Mouse (Mus musculus) forelimb bud, embryonic 11.5 days (tissue): ENCODE measurements at regions not wholly inside any gene's neighbourhood (a gene's known extent, or its start where the extent isn't known, plus 50 kb on each side); places are given as distances from the start of the nearest gene placed in this dataset.
"Not testable (repeated sequence)": the region's sequence is repeated elsewhere in the genome, so short reads cannot be mapped to it uniquely, and the experiment has no call there.

Experiments
- DNase-seq: peaks from one replicate; pipeline ENCODE4 v3.0.0-alpha.2; 2012; ENCODE audit warnings: low read depth, low spot score

GRCm38 (mm10) chr4:105633789-105634188, 155.9 kb upstream of the Gm12728 start:
- DNase-seq = no peak

GRCm38 (mm10) chr4:105640793-105641192, 148.9 kb upstream of the Gm12728 start:
- no peak for DNase-seq

DNA sequence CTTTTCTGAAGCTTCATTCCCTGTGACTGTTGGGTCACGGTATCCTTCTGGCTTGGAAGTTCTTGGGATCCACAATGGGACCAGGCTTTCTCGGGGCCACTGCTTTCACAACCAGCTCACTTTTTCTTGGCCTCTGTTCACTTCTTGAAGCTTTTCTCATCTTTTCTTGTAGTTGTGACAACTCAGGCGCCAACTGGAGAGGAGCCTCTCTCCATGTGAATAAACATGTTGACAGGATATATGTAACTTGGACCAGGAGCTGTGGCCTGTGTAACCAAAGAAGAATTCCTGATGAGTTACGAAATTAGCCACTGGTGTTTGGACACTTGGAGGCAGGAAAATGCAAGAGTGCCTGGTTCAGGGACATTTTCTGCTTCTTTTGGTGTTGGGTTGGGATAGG, 148.1 kb upstream of the Gm12728 start:
- no peak for DNase-seq

DNA sequence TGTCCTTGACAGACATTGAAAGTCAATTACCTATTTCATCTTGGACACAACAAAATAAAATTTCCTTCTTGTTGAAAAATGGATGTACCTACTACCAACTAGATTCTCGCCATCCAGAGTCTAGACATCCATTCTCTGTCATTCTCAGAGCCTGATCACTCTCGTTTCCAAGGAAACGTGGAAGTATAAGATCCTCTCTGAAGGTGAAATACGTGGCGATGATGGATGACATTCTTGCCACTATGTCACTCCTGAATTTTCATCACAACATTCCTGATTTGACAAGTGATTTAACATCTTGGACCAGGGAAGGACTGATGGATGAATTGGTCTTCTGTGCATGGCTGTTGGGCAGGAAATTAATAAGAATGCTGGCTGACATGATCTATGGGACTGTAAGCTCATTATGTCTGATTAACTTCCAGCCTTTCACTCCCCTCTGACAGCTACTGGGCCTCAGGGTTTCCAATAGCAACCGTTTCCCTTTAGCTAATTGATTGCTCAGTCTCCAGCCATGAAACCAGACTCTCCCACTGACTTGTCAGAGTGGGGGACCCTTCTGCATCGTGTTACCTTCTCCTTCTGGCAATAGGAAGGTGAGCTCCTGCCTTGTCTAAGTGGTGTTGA, 140.7 kb upstream of the Gm12728 start:
- DNase-seq = peak; percentile 89

DNA sequence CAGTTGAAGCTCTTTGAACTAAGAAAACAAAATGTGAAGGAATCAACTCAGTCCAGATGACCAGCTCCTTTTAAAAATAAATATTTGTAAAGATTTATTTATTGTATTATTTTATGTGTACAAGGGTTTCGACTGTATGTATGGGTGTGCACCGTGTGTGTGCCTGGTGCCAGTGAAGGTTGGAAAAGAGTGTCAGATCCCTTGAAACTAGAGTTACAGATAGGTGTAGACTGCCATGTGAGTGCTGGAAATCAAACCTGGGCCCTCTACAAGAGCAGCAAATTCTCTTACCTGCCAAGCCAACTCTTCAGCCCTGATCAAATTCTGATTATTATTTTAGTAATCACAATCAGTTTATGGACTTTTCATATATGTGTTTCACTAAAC, 140.2 kb upstream of the Gm12728 start:
- no peak for DNase-seq

DNA sequence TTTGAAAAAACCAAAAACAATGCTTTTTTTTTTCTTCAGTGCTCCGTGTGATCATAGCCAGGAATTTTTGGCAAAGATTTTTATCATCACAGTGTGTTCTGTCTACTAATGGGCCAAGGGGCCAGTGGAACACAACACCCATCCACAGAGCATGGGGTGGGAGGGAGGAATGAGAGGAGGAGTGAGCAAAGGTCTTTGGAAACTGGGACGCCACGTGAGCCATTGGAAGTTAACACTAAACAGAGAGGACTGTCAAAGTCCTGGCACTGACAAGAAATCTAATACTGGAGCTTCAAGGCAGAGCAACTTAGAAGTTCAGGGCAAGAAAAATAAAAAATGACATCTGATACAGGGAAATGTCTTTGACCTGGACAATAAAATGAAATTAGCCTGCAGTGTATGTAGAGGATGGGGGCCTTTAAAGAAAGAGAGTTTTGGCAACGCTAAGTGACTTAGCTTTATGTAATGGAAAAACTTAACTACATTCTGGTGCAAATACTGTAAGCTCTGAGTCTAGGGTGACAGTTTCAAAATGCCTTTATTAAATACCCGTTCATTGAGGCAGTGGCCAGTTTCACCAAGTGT, 133.5 kb upstream of the Gm12728 start:
- no peak for DNase-seq

DNA sequence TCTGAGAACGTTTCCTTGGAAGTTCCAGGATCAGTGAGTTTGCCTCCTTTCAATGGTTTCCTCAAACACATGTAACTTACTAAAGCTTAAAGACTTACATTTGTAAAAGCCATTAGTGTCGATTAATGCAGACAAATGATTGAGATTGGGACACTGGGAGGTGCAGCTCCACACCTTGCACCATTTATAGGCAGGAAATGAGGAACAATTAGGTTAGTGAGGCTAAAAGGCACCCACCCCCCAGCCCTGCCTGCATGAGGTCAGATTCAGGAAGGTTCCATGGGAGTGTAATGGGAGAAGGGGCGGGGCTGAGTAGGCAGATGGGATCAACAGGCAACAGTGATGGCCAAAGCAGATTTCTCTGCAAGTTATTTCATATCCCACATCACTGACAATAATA, 131.1 kb upstream of the Gm12728 start:
- peak; percentile 74 for DNase-seq

DNA sequence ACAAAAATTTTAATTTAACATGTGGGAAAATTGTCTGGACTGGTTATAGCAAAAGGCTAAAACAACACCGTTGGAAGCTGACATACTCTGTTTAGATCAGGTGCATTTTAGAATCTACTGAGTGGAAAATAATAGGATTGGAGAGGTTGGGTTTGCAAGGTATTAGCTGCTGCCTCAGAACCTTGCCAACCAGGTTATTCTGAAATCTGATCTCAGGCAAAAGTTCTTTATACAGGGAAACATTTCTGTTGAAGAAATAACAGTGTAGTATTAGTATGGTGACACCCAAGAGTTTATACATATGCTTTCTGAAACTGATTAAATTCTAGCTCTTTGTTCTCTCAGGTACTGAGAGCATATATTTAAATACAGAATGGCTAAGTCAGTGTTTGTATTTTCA, 113.0 kb upstream of the Gm12728 start:
- DNase-seq = no peak

GRCm38 (mm10) chr4:105690716-105691115, 99.0 kb upstream of the Gm12728 start:
- no peak for DNase-seq

DNA sequence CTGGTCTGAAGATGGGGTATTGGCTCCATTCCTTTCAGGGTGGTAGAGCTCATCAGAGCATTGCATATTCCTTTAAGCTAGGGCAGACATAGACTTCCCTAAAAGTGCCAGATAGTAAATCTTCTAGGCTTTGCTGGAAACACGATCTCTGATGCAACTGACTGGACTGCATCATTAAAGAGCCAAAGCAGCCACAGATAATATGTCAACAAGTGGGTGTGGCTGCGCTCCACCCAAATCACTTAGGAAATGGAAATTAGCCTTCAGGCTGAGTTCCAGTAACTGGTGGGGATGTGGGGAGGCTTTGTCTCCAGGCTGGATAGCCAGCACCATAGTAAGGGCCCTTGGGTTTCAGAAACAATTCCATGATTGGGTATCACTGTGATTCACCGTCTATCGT, 97.3 kb upstream of the Gm12728 start:
- DNase-seq = no peak

DNA sequence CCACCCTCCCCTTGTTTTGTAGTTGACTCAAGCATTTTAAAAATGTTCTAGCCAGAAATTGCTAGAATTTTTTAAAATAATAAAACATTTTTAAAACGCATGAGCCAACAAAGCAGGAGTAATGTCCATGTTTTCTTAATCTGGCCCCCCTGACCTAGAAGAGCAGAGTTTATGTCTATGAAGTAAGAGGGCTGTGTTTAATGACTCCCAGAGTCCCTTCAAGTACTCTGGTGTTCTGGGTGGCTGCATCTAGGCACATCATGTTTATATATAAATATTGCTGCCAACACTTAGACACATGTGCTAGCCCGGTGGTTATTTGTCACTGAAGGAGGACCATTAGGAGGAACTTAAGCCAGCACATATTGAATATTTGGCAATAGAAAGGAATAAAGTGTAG, 93.8 kb upstream of the Gm12728 start:
- peak; percentile 35 for DNase-seq

DNA sequence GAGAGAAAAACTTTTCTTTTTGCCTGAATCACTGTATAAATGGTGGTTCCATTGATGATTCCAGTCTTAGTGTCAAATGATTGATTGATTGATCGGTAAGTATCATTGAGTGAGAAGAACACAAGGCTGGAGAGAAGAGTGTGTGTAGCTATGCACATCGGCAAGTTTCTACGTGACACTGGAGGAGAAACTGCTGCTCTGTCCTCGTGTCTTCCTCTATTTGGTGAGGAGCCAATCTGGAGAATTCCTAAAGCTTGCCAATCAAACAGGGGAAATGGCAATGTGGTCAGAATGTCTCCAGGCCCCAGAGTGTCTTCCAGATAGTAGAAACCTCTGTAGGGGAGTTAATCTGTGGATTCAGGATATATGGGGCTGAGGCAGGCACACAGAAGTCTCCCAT, 92.5 kb upstream of the Gm12728 start:
- DNase-seq = no peak

- DNase-seq = no peak
Measured at GRCm38 (mm10) chr4:105702036-105702435, 87.6 kb upstream of the Gm12728 start.

GRCm38 (mm10) chr4:105703408-105703807, 86.3 kb upstream of the Gm12728 start:
- DNase-seq = no peak

DNA sequence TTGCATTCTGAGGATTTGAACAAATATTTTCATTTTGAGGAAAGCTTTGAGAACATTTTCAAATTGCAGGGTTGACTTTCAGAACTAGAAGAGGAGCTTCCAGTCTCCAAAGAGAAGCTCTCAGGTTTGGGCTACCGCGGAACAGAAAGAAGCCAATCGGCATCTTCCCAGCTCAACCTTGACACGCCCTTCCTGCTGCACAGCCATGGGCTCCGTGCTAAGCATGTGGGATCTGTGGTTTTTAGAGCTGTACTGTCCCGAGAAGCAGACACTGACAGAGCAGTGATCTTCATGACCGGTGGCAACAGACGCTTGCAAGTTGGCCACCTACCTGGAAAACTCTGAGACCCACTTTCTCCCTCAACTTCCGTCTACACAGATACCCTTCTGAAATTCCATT, 85.4 kb upstream of the Gm12728 start:
- no peak for DNase-seq

DNA sequence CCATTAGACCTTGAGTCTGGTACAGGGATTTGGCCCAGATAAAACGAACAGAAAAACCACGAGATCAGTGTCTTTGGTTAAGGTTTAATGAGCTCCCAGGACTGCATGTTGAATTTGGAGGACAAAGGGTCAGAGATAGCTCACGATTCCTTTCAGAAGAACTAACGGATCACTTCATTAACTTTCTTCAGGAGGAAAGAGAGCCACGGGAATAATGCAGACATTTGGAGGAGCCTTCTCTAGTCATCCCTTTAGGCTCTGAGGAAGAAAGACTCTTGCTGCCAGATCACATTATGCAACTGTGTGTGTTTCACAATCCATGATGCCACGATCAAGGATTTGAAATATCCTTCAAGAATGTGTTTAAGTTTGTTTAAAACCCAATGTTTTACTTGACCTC, 83.7 kb upstream of the Gm12728 start:
- DNase-seq = no peak

DNA sequence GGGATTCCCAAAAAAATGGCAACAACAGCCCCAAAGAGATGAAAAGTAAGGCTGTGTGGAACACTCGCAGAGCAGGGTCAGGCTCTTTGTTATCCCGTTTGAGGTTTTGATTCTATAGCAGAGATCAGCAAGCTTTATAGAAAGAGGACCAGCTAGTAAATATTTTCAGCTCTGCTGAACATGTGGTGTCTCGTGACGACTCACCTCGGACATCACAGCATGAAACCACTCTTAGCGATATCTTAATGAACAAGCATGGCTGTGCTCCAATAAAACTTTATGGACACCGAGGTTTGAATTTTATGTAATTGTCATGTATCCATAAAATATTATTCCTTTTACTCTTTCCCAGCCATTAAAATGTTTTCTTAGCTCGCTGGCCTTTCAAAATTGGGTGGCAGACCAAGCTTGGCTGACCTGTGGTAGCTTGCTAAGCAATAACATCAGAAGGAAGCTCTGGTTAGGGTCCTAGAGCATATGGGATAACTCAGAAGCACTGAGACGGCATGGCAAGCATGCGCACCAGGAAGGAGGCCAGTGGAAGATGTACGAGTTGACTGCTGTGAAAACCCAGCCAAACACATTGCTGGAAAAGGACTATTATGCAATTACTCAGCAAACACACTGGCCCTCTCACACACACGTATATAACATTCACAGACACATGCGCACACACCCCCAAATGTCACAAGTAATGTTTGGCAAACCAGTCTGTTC, 81.4 kb upstream of the Gm12728 start:
- DNase-seq = peak; percentile 43

DNA sequence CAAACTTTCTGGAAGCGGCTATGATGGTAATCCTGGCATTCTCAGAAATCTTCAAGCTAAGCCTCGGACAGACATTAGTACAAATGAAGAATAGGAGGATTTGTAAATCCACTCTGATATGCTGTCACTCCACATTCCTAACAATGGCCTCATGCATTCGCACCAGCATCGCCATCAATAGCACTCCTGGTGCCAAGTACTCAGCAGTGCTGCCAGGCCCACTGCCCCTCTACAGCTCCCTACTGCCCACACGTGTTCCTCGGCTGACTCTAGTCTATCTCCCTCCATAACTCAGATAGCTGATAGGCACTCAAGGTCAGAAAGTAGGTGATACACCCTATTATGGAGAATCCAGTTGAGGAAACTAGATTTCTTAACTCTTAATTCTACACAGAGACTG, 75.7 kb upstream of the Gm12728 start:
- no peak for DNase-seq

GRCm38 (mm10) chr4:105718080-105718479, 71.6 kb upstream of the Gm12728 start:
- DNase-seq = no peak

- no peak for DNase-seq
Measured at GRCm38 (mm10) chr4:105728696-105729095, 61.0 kb upstream of the Gm12728 start.

GRCm38 (mm10) chr4:105730900-105731299, 58.8 kb upstream of the Gm12728 start:
- DNase-seq = peak; percentile 52

GRCm38 (mm10) chr4:105735116-105735515, 54.6 kb upstream of the Gm12728 start:
- DNase-seq = not testable (repeated sequence)
